Mouse (Mus musculus): Measurements from ENCODE around the gene Nxpe2. TPM values are rescaled to one million over a fixed set of nuclear protein-coding genes. Genes with fewer than 3 reads are reported as not detected.
"Not testable (repeated sequence)": the region's sequence is repeated elsewhere in the genome, so short reads cannot be mapped to it uniquely, and the experiment has no call there.

The Nxpe2 gene
- polyA plus RNA-seq, 1 experiment from 2014 or later = 2.8 TPM

DNA sequence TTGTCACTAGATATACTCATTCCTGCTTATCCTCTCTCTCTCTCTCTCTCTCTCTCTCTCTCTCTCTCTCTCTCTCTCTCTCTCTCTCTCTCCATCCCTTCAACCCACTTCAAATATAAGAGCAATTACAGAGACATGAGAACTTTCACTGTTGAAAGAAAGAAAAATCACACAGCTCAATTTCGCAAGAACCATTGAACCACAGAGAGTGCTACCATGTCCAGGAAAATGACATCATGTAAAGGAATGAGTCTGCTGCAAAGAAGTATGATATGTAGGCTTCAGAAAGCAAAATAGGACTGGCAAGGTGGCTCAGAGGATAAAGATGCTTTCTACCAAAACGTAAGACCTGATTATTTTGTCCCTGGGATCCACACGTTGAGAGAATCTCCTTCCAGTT lies 7.4 kb downstream of the Nxpe2 start:
- H3K9ac ChIP-seq = no peak overlapping the region
- H3K36me3 ChIP-seq = no peaks in the 10 kb centered on the region
- ATAC-seq (ENCODE audit: extremely low read depth, insufficient number of reproducible peaks, low FRiP score, low TSS enrichment) = no peak
- 72% methylated on average over 3 of the region's 3 CpGs for WGBS
- H3K4me2 ChIP-seq = no peak overlapping the region
- H3K27ac ChIP-seq (replicated peaks) = no peak overlapping the region
- H3K27me3 ChIP-seq (replicated peaks) = no peaks in the 10 kb centered on the region
- no peak overlapping the region for H3K4me3 ChIP-seq
- H3K9me3 ChIP-seq = no peaks in the 10 kb centered on the region
- no peaks in the 10 kb centered on the region for H3K4me1 ChIP-seq

DNA sequence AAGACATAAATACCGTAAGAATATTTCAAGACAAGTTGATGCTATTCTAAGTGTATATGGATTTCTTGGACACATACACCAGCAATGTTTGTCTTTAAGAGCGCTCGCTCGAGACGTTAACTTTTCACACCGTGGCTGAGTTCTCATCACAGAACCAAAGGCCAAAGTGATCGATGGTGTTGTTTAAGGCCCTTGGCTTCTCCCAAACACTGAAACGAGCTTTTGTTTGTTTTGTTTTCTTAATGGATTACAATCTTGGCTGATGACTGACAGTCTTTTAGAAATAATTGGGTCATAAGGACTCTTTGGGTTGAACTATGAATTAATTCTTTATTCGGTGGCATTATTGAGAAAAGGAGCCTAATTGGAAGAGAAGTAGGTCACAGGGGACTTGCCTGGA lies 7.8 kb downstream of the Nxpe2 start:
- ATAC-seq (ENCODE audit: extremely low read depth, insufficient number of reproducible peaks, low FRiP score, low TSS enrichment) = no peak
- 79% methylated on average over 9 of the region's 9 CpGs for WGBS
- Histone ChIP-seq H3K4me2 (no peak overlapping the region), H3K4me3 (no peak overlapping the region), H3K9me3 (no peaks in the 10 kb centered on the region), H3K36me3 (no peaks in the 10 kb centered on the region), H3K27me3 (replicated peaks) (no peaks in the 10 kb centered on the region), H3K27ac (replicated peaks) (no peak overlapping the region), H3K4me1 (no peaks in the 10 kb centered on the region), H3K9ac (no peak overlapping the region)

- H3K4me3 ChIP-seq = peak overlapping the region; percentile 18; the same call in 1 of the 2 replicates
- H3K9me3 ChIP-seq = no peaks in the 10 kb centered on the region
- no peaks in the 10 kb centered on the region for H3K4me1 ChIP-seq
- no peak overlapping the region for H3K9ac ChIP-seq
- H3K27ac ChIP-seq (replicated peaks) = no peak overlapping the region
- no peak for ATAC-seq (ENCODE audit: extremely low read depth, insufficient number of reproducible peaks, low FRiP score, low TSS enrichment)
- H3K36me3 ChIP-seq = no peaks in the 10 kb centered on the region
- WGBS = 63% methylated on average over 10 of the region's 10 CpGs
- H3K4me2 ChIP-seq = peak overlapping the region; percentile 43; the same call in 1 of the 2 replicates
- no peaks in the 10 kb centered on the region for H3K27me3 ChIP-seq (replicated peaks)
Observed at GRCm38 (mm10) chr9:48340708-48341380, 12.4 kb downstream of the Nxpe2 start.

DNA sequence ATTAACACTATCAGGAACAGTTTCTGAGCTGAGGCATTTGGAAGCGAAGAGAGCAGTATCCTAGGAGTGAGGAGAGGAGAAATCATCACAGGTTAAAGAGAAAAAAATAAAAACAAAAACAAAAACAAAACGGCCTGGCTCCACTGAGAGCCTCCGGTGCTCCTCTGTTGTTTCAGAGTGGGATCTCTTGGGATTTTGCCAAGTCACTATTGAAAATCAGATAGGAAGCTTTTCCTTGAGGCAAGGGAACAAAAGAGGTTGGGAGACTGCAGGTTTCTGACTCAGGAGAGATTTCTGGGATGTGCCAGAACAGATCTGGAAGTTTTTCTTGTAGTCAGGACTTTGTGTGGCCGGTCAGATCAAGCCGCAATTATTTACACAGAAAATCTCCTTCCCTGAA lies 13.7 kb downstream of the Nxpe2 start:
- Histone ChIP-seq H3K9me3 (no peaks in the 10 kb centered on the region), H3K4me3 (peak overlapping the region; percentile 26), H3K9ac (peak overlapping the region; percentile 14; the same call in 1 of the 2 replicates), H3K4me2 (peak overlapping the region; percentile 43), H3K27ac (replicated peaks) (0 out of 2 replicates have a peak overlapping the region, but pooled peaks have one; percentile 12), H3K36me3 (no peaks in the 10 kb centered on the region), H3K27me3 (replicated peaks) (no peaks in the 10 kb centered on the region), H3K4me1 (no peaks in the 10 kb centered on the region)
- no peak for ATAC-seq (ENCODE audit: extremely low read depth, insufficient number of reproducible peaks, low FRiP score, low TSS enrichment)
- 38% methylated on average over 5 of the region's 5 CpGs for WGBS

DNA sequence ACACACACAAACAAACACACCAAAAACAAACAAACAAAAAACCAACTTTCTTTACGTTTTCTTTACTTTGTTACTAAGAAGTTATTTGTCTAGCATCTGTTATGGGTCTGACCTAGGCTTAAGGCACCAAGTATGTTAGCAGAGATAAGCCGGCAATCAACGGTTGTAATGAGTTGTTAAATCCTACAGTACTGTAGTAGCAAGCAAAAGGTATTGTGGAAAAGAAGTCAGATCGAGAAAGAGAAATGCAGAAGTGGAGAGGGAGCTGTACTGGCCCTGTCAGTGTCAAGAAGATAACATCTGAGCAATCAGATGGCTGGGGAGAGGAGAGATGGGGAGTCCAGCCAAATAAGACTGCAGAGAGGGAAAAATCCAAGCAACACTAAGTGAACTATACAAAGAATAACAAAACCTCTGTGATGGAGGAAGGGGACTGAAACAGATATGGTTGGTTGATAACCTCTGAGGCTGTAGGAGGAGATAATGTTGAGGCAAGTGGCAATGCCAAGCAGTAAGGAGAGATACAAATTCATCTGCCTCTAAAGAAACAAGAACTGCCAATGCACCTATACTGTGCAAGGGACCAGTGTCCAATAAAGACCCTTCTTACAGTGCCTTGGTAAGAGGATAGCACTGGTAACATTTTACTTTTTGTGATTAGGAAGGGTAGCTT lies 14.3 kb downstream of the Nxpe2 start:
- H3K4me3 ChIP-seq = peak overlapping the region; percentile 26
- H3K9ac ChIP-seq = peak overlapping the region; percentile 14; the same call in 1 of the 2 replicates
- H3K27ac ChIP-seq (replicated peaks) = 0 out of 2 replicates have a peak overlapping the region, but pooled peaks have one; percentile 12
- peak overlapping the region; percentile 43 for H3K4me2 ChIP-seq
- H3K36me3 ChIP-seq = no peaks in the 10 kb centered on the region
- no peaks in the 10 kb centered on the region for H3K27me3 ChIP-seq (replicated peaks)
- H3K4me1 ChIP-seq = no peaks in the 10 kb centered on the region
- no peaks in the 10 kb centered on the region for H3K9me3 ChIP-seq
- 35% methylated on average over 4 of the region's 4 CpGs for WGBS
- no peak for ATAC-seq (ENCODE audit: extremely low read depth, insufficient number of reproducible peaks, low FRiP score, low TSS enrichment)

DNA sequence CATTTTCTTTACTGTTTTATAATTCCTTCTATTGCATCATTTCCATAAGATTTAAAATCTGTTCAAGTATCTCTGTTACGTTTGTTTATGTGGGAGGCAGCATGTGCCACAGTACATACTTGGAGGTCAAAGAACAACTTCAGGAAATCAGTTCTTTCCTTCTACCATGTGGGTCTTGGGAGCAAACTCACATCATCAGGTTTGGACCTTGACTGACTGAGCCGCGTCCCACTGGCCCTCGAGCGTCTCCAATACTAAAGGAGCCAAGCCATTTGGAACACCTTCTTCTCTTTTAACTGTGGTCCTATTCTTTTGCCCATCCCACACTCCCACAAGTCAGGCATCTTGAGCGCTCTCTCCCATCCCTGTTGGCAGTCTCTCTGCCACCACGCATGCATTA lies 23.7 kb downstream of the Nxpe2 start:
- 88% methylated on average over 7 of the region's 7 CpGs for WGBS
- Histone ChIP-seq H3K4me2 (no peak overlapping the region), H3K9me3 (no peaks in the 10 kb centered on the region), H3K4me3 (no peak overlapping the region), H3K9ac (no peak overlapping the region), H3K27ac (replicated peaks) (no peak overlapping the region), H3K27me3 (replicated peaks) (no peaks in the 10 kb centered on the region), H3K36me3 (no peaks in the 10 kb centered on the region), H3K4me1 (no peaks in the 10 kb centered on the region)
- no peak for ATAC-seq (ENCODE audit: extremely low read depth, insufficient number of reproducible peaks, low FRiP score, low TSS enrichment)

GRCm38 (mm10) chr9:48326338-48326737 lies 26.9 kb downstream of the Nxpe2 start:
- H3K4me1 ChIP-seq = no peaks in the 10 kb centered on the region
- no peak overlapping the region for H3K27ac ChIP-seq (replicated peaks)
- no peak for ATAC-seq (ENCODE audit: extremely low read depth, insufficient number of reproducible peaks, low FRiP score, low TSS enrichment)
- H3K9me3 ChIP-seq = no peaks in the 10 kb centered on the region
- no peaks in the 10 kb centered on the region for H3K27me3 ChIP-seq (replicated peaks)
- no peak overlapping the region for H3K4me3 ChIP-seq
- H3K4me2 ChIP-seq = no peak overlapping the region
- 84% methylated on average over 9 of the region's 9 CpGs for WGBS
- no peak overlapping the region for H3K9ac ChIP-seq
- no peaks in the 10 kb centered on the region for H3K36me3 ChIP-seq

DNA sequence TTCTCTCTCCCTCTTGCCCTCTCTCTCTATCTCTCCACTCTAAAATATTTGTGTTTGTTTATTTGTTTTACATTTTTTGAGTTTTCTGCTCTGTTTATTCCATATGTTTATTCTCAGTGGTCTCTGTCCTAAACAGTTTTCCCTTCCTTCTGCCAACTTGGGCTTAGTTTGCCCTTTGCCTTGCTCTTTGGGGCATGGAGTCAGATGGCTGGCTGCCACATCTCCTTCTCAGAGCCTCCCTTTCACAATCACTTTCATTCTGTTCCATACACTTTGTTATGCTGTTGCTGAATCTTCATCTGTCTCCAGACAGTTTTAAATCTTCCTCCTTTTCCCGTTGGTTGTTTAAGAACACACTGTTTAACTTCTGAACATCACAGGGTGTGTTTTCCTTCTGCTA lies 37.4 kb downstream of the Nxpe2 start:
- Histone ChIP-seq H3K9ac (no peak overlapping the region), H3K4me2 (no peak overlapping the region), H3K27me3 (replicated peaks) (no peaks in the 10 kb centered on the region), H3K4me1 (no peaks in the 10 kb centered on the region), H3K4me3 (no peak overlapping the region), H3K36me3 (no peaks in the 10 kb centered on the region), H3K9me3 (no peaks in the 10 kb centered on the region), H3K27ac (replicated peaks) (no peak overlapping the region)
- ATAC-seq (ENCODE audit: extremely low read depth, insufficient number of reproducible peaks, low FRiP score, low TSS enrichment) = no peak
- WGBS = 79% methylated on average over 1 of the region's 1 CpGs

- Histone ChIP-seq H3K9ac (no peak overlapping the region), H3K4me1 (no peaks in the 10 kb centered on the region), H3K36me3 (no peaks in the 10 kb centered on the region), H3K4me2 (no peak overlapping the region), H3K27me3 (replicated peaks) (no peaks in the 10 kb centered on the region), H3K4me3 (no peak overlapping the region), H3K9me3 (no peaks in the 10 kb centered on the region), H3K27ac (replicated peaks) (peak overlapping the region; percentile 54)
- 45% methylated on average over 3 of the region's 3 CpGs for WGBS
- no peak for ATAC-seq (ENCODE audit: extremely low read depth, insufficient number of reproducible peaks, low FRiP score, low TSS enrichment)
Observed at GRCm38 (mm10) chr9:48314194-48314593, 39.1 kb downstream of the Nxpe2 start.

DNA sequence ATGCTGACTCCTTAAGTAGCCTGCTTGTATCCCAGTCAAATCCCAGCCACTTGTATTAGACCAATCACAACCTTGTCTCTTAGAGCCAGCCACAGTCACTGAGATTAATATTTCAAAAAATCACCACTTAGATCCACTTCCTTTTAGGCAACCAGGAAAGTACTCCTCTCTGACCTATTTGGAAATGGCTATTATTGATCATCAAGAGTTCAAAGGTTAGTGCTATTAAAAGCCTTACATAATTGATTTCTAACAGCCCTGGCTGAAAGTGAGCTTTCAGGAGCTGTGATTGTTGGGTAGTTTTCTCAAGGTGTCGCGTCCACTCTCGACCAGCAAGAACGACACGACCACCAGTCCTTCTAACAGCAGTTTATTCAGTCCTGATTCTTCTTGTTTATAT lies 42.0 kb downstream of the Nxpe2 start:
- Histone ChIP-seq H3K4me2 (no peak overlapping the region), H3K4me1 (no peaks in the 10 kb centered on the region), H3K4me3 (no peak overlapping the region), H3K27ac (replicated peaks) (no peak overlapping the region), H3K9me3 (no peaks in the 10 kb centered on the region), H3K27me3 (replicated peaks) (no peaks in the 10 kb centered on the region), H3K36me3 (no peaks in the 10 kb centered on the region), H3K9ac (no peak overlapping the region)
- 84% methylated on average over 5 of the region's 5 CpGs for WGBS
- no peak for ATAC-seq (ENCODE audit: extremely low read depth, insufficient number of reproducible peaks, low FRiP score, low TSS enrichment)

- H3K9ac ChIP-seq; H3K9me3 ChIP-seq; H3K4me3 ChIP-seq; H3K4me2 ChIP-seq; ATAC-seq (ENCODE audit: extremely low read depth, insufficient number of reproducible peaks, low FRiP score, low TSS enrichment); H3K27me3 ChIP-seq (replicated peaks); H3K36me3 ChIP-seq; H3K4me1 ChIP-seq; H3K27ac ChIP-seq (replicated peaks): not testable (repeated sequence)
- 35% methylated on average over 5 of the region's 5 CpGs for WGBS
Observed at GRCm38 (mm10) chr9:48303564-48303963, 49.7 kb downstream of the Nxpe2 start.

DNA sequence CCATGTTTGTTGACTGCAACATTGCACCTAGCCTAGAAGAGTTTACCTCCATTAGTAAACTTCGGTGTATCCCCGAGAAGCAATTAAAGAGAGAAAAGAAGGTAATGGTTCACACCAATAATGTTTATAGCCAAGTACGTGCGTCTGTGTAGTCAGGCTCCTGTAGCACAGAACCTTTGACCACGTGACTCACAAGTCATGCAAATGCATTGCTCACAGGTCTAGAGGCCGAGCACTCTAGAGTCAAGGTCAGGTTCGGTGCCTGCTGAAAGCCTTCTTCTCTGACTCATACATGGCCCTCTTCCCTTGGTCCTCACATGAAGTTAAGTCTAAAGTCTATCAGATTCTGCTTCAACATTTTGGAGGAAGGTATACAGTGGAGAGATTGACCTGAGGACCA lies 54.3 kb downstream of the Nxpe2 start:
- H3K4me3 ChIP-seq = no peak overlapping the region
- H3K9ac ChIP-seq = no peak overlapping the region
- H3K27ac ChIP-seq (replicated peaks) = no peak overlapping the region
- 80% methylated on average over 7 of the region's 7 CpGs for WGBS
- no peaks in the 10 kb centered on the region for H3K27me3 ChIP-seq (replicated peaks)
- 0 out of 2 replicates have a peak, but pooled peaks cover under 1% of the 10 kb centered on the region for H3K4me1 ChIP-seq
- no peaks in the 10 kb centered on the region for H3K36me3 ChIP-seq
- H3K9me3 ChIP-seq = no peaks in the 10 kb centered on the region
- ATAC-seq (ENCODE audit: extremely low read depth, insufficient number of reproducible peaks, low FRiP score, low TSS enrichment) = no peak
- H3K4me2 ChIP-seq = no peak overlapping the region
